Comparison of ENCODE assay signal across 25 mouse cellular contexts in the genomic region with DNA sequence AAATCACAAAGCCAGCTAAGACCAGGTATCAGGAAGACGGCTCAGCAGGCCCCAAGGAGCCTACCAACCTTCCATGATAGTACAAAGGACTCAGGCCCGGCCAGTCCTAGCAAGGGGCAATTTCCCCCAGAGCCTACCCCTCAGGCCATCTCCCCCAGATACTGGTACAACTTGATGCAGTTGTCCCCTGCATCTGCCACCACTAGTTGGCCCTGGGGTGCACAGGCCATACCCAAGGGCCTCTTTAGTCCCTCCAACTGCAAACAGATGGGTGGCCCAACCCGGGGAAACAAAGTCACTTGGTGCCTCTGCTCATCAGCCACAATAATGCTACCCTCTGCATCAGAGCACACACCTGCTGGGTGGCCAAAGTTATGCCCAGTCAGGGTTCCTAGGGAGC. TPM values are rescaled to one million over a fixed set of nuclear protein-coding genes. Genes with fewer than 3 reads are reported as not detected.
DNase-seq lines count a peak whose midpoint lies in the region; ATAC-seq and TF ChIP-seq lines count a peak whose summit lies in the region.
"Had no signal": no experiment of that assay in that cellular context is flagged by ENCODE, and none has a peak within 500 bp of the region (broad histone marks: within the 10 kb centered on the region; RNA-seq: fewer than 3 reads in every experiment).

No protein-coding gene starts in this region.

- no peak for TF ChIP-seq CTCF in layer of hippocampus, adult 2 months (conservative IDR thresholded peaks at IDR 0.05)
- no peak; the same call in 1 of the 2 replicates for TF ChIP-seq CTCF in bone marrow, adult 2 months (IDR thresholded peaks at IDR 0.05; ENCODE audit: control insufficient read depth, insufficient read depth, low read length)

- WGBS in bone marrow, adult 2 months: 57% methylated on average over 3 of the region's 3 CpGs
- 32% methylated on average over 3 of the region's 3 CpGs for WGBS in liver, embryonic 13.5 days (ENCODE audit: insufficient replicate concordance)

- DNase-seq in cerebellum, adult 11-12 months: peak; percentile 45
- no peak for DNase-seq in cerebellum, adult 9-10 months
- DNase-seq in layer of hippocampus, adult 2 months (ENCODE audit: low spot score in 2 of 2): no peak
- DNase-seq in layer of hippocampus, postnatal 25 days (ENCODE audit: extremely low spot score in 1 of 2, low spot score in 1 of 2): no peak
- no peak for DNase-seq in liver, embryonic 13.5 days
- DNase-seq in c-Kit-positive CD71-positive TER-119-positive erythroid progenitor cells, embryonic 14.5 days (ENCODE audit: low spot score): no peak
- no peak for DNase-seq in urinary bladder, postnatal 10 days (ENCODE audit: low spot score)
- DNase-seq: adrenal gland, adult 8-10 months; cerebellum, adult 18-20 months; gastrocnemius, postnatal 36 days; kidney, postnatal 10 days had no signal

- TF ChIP-seq POLR2A in bone marrow, adult 2 months (IDR thresholded peaks at IDR 0.05; ENCODE audit: borderline replicate concordance, control insufficient read depth, low read depth, low read length): no peak

- H3K27me3 ChIP-seq in liver, embryonic 13.5 days: no peaks in the 10 kb centered on the region
- H3K27me3 ChIP-seq: embryonic facial prominence, embryonic 12.5 days; limb, embryonic 12.5 days; neural tube, embryonic 12.5 days had no signal

- peak; percentile 18 for ATAC-seq in liver, embryonic 13.5 days (ENCODE audit: low read depth)
- ATAC-seq: CD4-positive, CD25-positive, alpha-beta regulatory T cell, adult 4 months had no signal

- peak overlapping the region; percentile 39; the same call in 1 of the 2 replicates for H3K27ac ChIP-seq in layer of hippocampus, adult 2 months
- H3K27ac ChIP-seq in bone marrow, adult 2 months (ENCODE audit: control insufficient read depth, insufficient read depth, low read depth, low read length, poor library complexity): peak overlapping the region; percentile 87
- peak overlapping the region; percentile 100 for H3K27ac ChIP-seq in liver, embryonic 13.5 days
- H3K27ac ChIP-seq: embryonic facial prominence, embryonic 12.5 days; hindbrain, embryonic 14.5 days; left cerebral cortex, adult 2 months; limb, embryonic 12.5 days; neural tube, embryonic 12.5 days had no signal

- H3K4me3 ChIP-seq in layer of hippocampus, adult 2 months: no peak overlapping the region
- no peak overlapping the region for H3K4me3 ChIP-seq in bone marrow, adult 2 months (replicated peaks; ENCODE audit: control insufficient read depth, low read depth, low read length)
- H3K4me3 ChIP-seq in liver, embryonic 13.5 days (replicated peaks): peak overlapping the region; percentile 92
- H3K4me3 ChIP-seq: embryonic facial prominence, embryonic 12.5 days; left cerebral cortex, adult 2 months; limb, embryonic 12.5 days; neural tube, embryonic 12.5 days had no signal

- peaks cover 4% of the 10 kb centered on the region; the same call in 1 of the 2 replicates for H3K4me1 ChIP-seq in bone marrow, adult 2 months (ENCODE audit: control insufficient read depth, insufficient read depth, low read length)
- peaks cover 84% of the 10 kb centered on the region for H3K4me1 ChIP-seq in liver, embryonic 13.5 days (replicated peaks)

- peak overlapping the region; percentile 99 for H3K9ac ChIP-seq in liver, embryonic 13.5 days
- H3K9ac ChIP-seq: embryonic facial prominence, embryonic 12.5 days; hindbrain, embryonic 14.5 days; limb, embryonic 12.5 days; neural tube, embryonic 12.5 days had no signal

- no peaks in the 10 kb centered on the region for H3K9me3 ChIP-seq in liver, embryonic 13.5 days (replicated peaks)
- H3K9me3 ChIP-seq: embryonic facial prominence, embryonic 12.5 days; limb, embryonic 12.5 days; megakaryocyte, embryonic 14.5 days; neural tube, embryonic 12.5 days had no signal

- peak overlapping the region; percentile 85 for H3K4me2 ChIP-seq in liver, embryonic 13.5 days
- H3K4me2 ChIP-seq: embryonic facial prominence, embryonic 12.5 days; hindbrain, embryonic 14.5 days; limb, embryonic 12.5 days; neural tube, embryonic 12.5 days had no signal

- H3K36me3 ChIP-seq in liver, embryonic 13.5 days: peaks cover 27% of the 10 kb centered on the region
- H3K36me3 ChIP-seq: neural tube, embryonic 12.5 days had no signal

RNA-seq across cellular contexts. Expression of gene Pigq, which starts 1.5 kb away (rescaled TPM):
- total RNA-seq in layer of hippocampus, adult 2 months (2021): 100 to 1,000 TPM; 120 TPM
- 100 to 1,000 TPM; 135 to 137 TPM for total RNA-seq in layer of hippocampus, postnatal 25 days (2021)
- 241 and 296 TPM in 2 replicates for polyA plus RNA-seq in bone marrow, adult 2 months (2011; ENCODE audit: insufficient read depth, insufficient read length, low replicate concordance, missing spikeins)
- polyA plus RNA-seq in liver, embryonic 13.5 days (2015; fragmentation: Nextera tagmentation; extraction: Ambion mirVana): 126 and 152 TPM in 2 replicates

RNA-seq across cellular contexts. Expression of gene Nhlrc4, which starts 1.5 kb away (rescaled TPM):
- 1 to 10 TPM; 1.3 to 1.5 TPM for total RNA-seq in layer of hippocampus, adult 2 months (2021)
- under 1 TPM in 1 of 2 experiments, not detected in 1; 0.52 TPM for total RNA-seq in layer of hippocampus, postnatal 25 days (2021)
- 3.8 and 6.8 TPM in 2 replicates for polyA plus RNA-seq in bone marrow, adult 2 months (2011; ENCODE audit: insufficient read depth, insufficient read length, low replicate concordance, missing spikeins)
- polyA plus RNA-seq in liver, embryonic 13.5 days (2015; fragmentation: Nextera tagmentation; extraction: Ambion mirVana): 5.1 and 7.2 TPM in 2 replicates
- total RNA-seq: adrenal gland, adult 8-10 months; common myeloid progenitor, adult 5-6 weeks; gastrocnemius, postnatal 36 days; monocyte, adult 5-6 weeks had no signal
- polyA plus RNA-seq: CD4-positive, CD25-positive, alpha-beta regulatory T cell, adult 4 months; heart, embryonic 14.5 days; hindbrain, embryonic 14.5 days; urinary bladder, adult 2 months had no signal

RNA-seq across cellular contexts. Expression of gene A930017K11Rik, which starts 9.1 kb away (rescaled TPM):
- total RNA-seq in layer of hippocampus, adult 2 months (2021): under 1 TPM; 0.41 to 0.64 TPM
- total RNA-seq in layer of hippocampus, postnatal 25 days (2021): under 1 TPM; 0.34 to 0.47 TPM
- polyA plus RNA-seq in bone marrow, adult 2 months (2011; ENCODE audit: insufficient read depth, insufficient read length, low replicate concordance, missing spikeins): not detected in 2 replicates
- polyA plus RNA-seq in liver, embryonic 13.5 days (2015; fragmentation: Nextera tagmentation; extraction: Ambion mirVana): 0.24 and 0.32 TPM in 2 replicates
- total RNA-seq: adrenal gland, adult 8-10 months; common myeloid progenitor, adult 5-6 weeks; gastrocnemius, postnatal 36 days; monocyte, adult 5-6 weeks had no signal
- polyA plus RNA-seq: CD4-positive, CD25-positive, alpha-beta regulatory T cell, adult 4 months; forebrain, embryonic 11.5 days; heart, embryonic 14.5 days; lung, postnatal 0 days had no signal

RNA-seq across cellular contexts. Expression of gene Rab40c, which starts 23.7 kb away (rescaled TPM):
- total RNA-seq in layer of hippocampus, adult 2 months (2021): 10 to 100 TPM; 50.1 to 51.1 TPM
- 10 to 100 TPM; 41.0 to 52.9 TPM for total RNA-seq in layer of hippocampus, postnatal 25 days (2021)
- 5.0 and 6.9 TPM in 2 replicates for polyA plus RNA-seq in bone marrow, adult 2 months (2011; ENCODE audit: insufficient read depth, insufficient read length, low replicate concordance, missing spikeins)
- polyA plus RNA-seq in liver, embryonic 13.5 days (2015; fragmentation: Nextera tagmentation; extraction: Ambion mirVana): 6.5 and 7.0 TPM in 2 replicates

RNA-seq across cellular contexts. Expression of gene Capn15, which starts 42.4 kb away (rescaled TPM):
- total RNA-seq in layer of hippocampus, adult 2 months (2021): 10 to 100 TPM; 53.6 to 58.8 TPM
- total RNA-seq in layer of hippocampus, postnatal 25 days (2021): 10 to 100 TPM; 48.7 to 55.2 TPM
- polyA plus RNA-seq in bone marrow, adult 2 months (2011; ENCODE audit: insufficient read depth, insufficient read length, low replicate concordance, missing spikeins): 11.7 and 18.2 TPM in 2 replicates
- 11.1 and 12.3 TPM in 2 replicates for polyA plus RNA-seq in liver, embryonic 13.5 days (2015; fragmentation: Nextera tagmentation; extraction: Ambion mirVana)

Comparison
In these comparisons a context has a peak if more than half of its experiments do, and no peak if none do; other contexts are left out.
1. H3K27ac ChIP-seq: peak in every context shown above with its lines; median percentile 100 in liver, embryonic 13.5 days; 87 in bone marrow, adult 2 months; 39 in layer of hippocampus, adult 2 months.